Mouse (Mus musculus) forebrain, embryonic 14.5 days (tissue): ENCODE results near the gene Mad1l1. TPM values are rescaled to one million over a fixed set of nuclear protein-coding genes. Genes with fewer than 3 reads are reported as not detected.

Experiments used
- ATAC-seq: fragments of 200-750 bp; cut with Nextera tagmentation; 2 replicates; pipeline ENCODE4 v1.8.0; 2017; ENCODE audit warnings: mild to moderate bottlenecking, moderate library complexity
- DNase-seq: peaks from one replicate; pipeline ENCODE4 v3.0.0-alpha.2; 2015; ENCODE audit warnings: low spot score
- H3K27ac ChIP-seq: fragments of 300-500 bp; sonication (generic); 2 replicates; pipeline ENCODE4 v1.5.1; 2014; ENCODE audit warnings: low read depth, mild to moderate bottlenecking, control low read depth, low read length, moderate library complexity
- H3K27me3 ChIP-seq: fragments of 300-500 bp; sonication (generic); replicated peaks from 2 replicates; pipeline ENCODE4 v1.6.1; 2014; ENCODE audit warnings: low read length, control low read depth, mixed read lengths; ENCODE audit not compliant: control insufficient read depth, insufficient read depth
- H3K36me3 ChIP-seq: fragments of 300-500 bp; sonication (generic); 2 replicates; pipeline ENCODE4 v1.6.1; 2014; ENCODE audit warnings: low read length, control low read depth; ENCODE audit not compliant: control insufficient read depth, insufficient read depth
- H3K4me1 ChIP-seq: fragments of 300-500 bp; sonication (generic); 2 replicates; pipeline ENCODE4 v1.6.1; 2014; ENCODE audit warnings: antibody characterized with exemption, low read length, control low read depth; ENCODE audit not compliant: control insufficient read depth, insufficient read depth
- H3K4me2 ChIP-seq: fragments of 300-500 bp; sonication (generic); 2 replicates; pipeline ENCODE4 v1.6.1; 2014; ENCODE audit warnings: mild to moderate bottlenecking, control low read depth, low read length
- H3K4me3 ChIP-seq: fragments of 300-500 bp; sonication (generic); 2 replicates; pipeline ENCODE4 v1.5.1; 2014; ENCODE audit warnings: low read depth, low read length, control low read depth
- H3K9ac ChIP-seq: fragments of 300-500 bp; sonication (generic); 2 replicates; pipeline ENCODE4 v1.6.1; 2014; ENCODE audit warnings: mild to moderate bottlenecking, low read length, control low read depth, moderate library complexity
- H3K9me3 ChIP-seq: fragments of 300-500 bp; sonication (generic); replicated peaks from 2 replicates; pipeline ENCODE4 v1.6.1; 2016; ENCODE audit warnings: low read length, control low read depth, mixed read lengths; ENCODE audit not compliant: control insufficient read depth
- WGBS: fragments of 180-500 bp; shearing (Covaris S2); extraction: QIAGEN DNeasy Blood & Tissue Kit; methylation state at CpG from one replicate; pipeline ENCODE4 v1.1.7; 2014; 5-methylcytosine and 5-hydroxymethylcytosine counted together
- polyA plus RNA-seq: library from polyadenylated mRNA; unstranded; fragments of >200 nt; fragmentation: Nextera tagmentation; extraction: Ambion mirVana; gene quantifications from 2 replicates; pipeline ENCODE4 v1.2.1, GENCODE M21; 2014

Gene Mad1l1
- polyA plus RNA-seq, 1 experiment from 2014 or later = 29.2 TPM

DNA sequence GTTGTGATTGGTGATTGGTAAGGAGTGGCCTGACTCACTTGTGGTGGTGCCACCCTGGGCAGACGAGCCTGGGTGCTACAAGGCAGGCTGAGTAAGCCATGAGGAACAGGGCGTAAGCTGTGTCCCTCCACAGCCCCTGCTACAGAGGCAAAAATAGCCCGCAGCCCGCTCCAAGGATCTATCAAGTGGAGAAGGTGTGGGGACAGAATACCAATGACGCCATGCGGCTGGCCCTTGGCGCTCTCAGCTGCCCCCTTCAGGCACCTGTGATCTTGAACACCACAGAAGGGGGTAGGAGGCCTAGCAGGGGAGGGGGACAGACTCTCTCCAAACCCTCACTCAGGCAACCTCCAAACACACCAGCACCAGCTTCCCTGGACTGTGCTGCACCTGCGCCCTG, 15.3 kb downstream of the Mad1l1 start:
- no peaks in the 10 kb centered on the region for H3K27me3 ChIP-seq
- H3K4me2 ChIP-seq = no peak overlapping the region
- no peak overlapping the region for H3K4me3 ChIP-seq
- no peak overlapping the region for H3K9ac ChIP-seq
- WGBS = 86% methylated on average over 8 of the region's 8 CpGs
- H3K36me3 ChIP-seq = peaks cover 74% of the 10 kb centered on the region
- H3K4me1 ChIP-seq = no peaks in the 10 kb centered on the region
- ATAC-seq (no peak), DNase-seq (no peak)
- H3K27ac ChIP-seq = no peak overlapping the region
- H3K9me3 ChIP-seq = no peaks in the 10 kb centered on the region

DNA sequence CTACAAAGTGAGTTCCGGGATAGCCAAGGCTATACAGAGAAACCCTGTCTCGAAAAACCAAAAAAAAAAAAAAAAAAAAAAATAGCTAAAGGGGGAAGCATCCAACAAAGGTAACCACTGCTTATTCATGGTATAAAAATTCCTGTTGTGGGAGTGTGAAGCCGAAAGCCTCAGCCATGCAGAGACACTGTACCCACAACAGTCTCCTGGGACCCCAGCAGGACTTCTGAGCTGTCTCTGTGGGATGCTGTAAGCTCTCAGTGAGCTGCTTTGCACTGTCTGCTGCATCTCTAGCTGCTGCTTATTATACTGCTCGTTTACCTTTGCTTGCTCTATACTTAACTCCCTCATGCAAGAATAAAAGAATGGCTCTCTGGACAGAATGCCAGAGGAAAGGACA, 23.1 kb downstream of the Mad1l1 start:
- Histone ChIP-seq H3K9me3 (no peaks in the 10 kb centered on the region), H3K9ac (no peak overlapping the region), H3K27ac (no peak overlapping the region), H3K27me3 (no peaks in the 10 kb centered on the region), H3K4me1 (no peaks in the 10 kb centered on the region), H3K4me3 (no peak overlapping the region), H3K36me3 (peaks cover 69% of the 10 kb centered on the region), H3K4me2 (no peak overlapping the region)
- DNase-seq (no peak), ATAC-seq (no peak)
- WGBS = 76% methylated on average over 4 of the region's 4 CpGs

DNA sequence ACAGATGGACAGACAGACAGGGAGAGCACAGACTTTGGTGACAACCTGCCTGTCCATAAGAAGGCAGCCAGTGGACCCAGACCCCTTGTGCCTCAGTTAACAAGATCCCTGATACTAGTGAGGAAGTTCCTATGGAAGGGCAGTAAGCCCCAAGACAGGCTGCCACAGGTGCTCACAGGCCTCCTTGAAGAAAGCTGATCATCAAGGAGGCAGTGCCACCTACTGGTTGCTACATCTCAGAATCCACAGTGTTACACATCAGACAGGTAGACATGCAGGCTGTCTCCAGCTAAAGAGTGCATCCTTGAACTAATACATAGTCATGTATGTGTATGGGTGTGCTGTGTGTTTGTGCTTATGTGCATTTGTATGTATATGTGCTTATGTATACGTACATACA, 29.2 kb downstream of the Mad1l1 start:
- Histone ChIP-seq H3K27ac (no peak overlapping the region), H3K9me3 (no peaks in the 10 kb centered on the region), H3K4me1 (no peaks in the 10 kb centered on the region), H3K4me3 (no peak overlapping the region), H3K27me3 (no peaks in the 10 kb centered on the region), H3K9ac (no peak overlapping the region), H3K4me2 (no peak overlapping the region), H3K36me3 (peaks cover 46% of the 10 kb centered on the region)
- WGBS = 69% methylated on average over 1 of the region's 1 CpGs
- peak; percentile 88 for DNase-seq
- ATAC-seq = peak; percentile 67

DNA sequence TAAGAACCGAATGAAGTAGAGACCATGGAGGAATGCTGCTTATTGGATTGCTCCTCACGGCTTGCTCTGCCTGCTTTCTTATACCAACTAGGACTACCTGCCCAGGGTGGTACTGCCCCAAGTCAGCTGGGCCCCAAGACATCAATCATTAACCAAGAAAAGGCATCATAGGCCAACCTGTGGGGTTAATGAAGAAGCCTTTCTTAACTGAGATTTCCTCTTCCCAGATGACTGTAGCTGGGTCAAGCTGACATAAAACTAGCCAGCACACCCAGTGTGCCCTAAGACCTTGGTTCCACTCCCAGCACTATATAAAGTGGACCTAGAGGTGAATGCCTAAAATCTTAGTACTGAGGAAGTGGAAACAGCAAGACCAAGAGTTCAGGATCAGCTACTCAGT, 32.2 kb downstream of the Mad1l1 start:
- no peak for DNase-seq
- H3K27ac ChIP-seq = no peak overlapping the region
- H3K4me1 ChIP-seq = no peaks in the 10 kb centered on the region
- no peaks in the 10 kb centered on the region for H3K9me3 ChIP-seq
- no peaks in the 10 kb centered on the region for H3K27me3 ChIP-seq
- no peak overlapping the region for H3K9ac ChIP-seq
- H3K4me3 ChIP-seq = no peak overlapping the region
- H3K4me2 ChIP-seq = no peak overlapping the region
- WGBS = 96% methylated on average over 2 of the region's 2 CpGs
- no peak for ATAC-seq
- H3K36me3 ChIP-seq = peaks cover 25% of the 10 kb centered on the region

DNA sequence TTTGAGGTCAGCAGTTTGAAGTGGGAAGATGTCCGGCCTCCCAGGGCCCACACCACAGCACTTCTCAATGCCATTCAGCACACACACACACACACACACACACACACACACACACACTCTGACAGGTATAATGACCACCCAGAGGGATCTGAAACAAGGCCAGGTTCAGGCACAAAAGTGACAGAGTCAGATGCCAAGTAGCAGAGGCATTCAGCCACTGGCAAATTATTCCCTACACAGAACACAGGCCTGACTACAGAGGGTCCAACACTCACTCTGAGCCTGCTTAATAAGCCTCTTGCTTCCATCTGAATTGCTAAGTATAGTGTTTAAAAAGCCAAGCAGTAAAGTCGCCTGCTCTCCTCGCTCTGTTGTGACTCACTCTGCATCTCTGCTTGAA, 33.1 kb downstream of the Mad1l1 start:
- Histone ChIP-seq H3K27me3 (no peaks in the 10 kb centered on the region), H3K4me1 (no peaks in the 10 kb centered on the region), H3K4me2 (no peak overlapping the region), H3K36me3 (peaks cover 24% of the 10 kb centered on the region), H3K9me3 (no peaks in the 10 kb centered on the region), H3K4me3 (no peak overlapping the region), H3K9ac (no peak overlapping the region), H3K27ac (no peak overlapping the region)
- WGBS = 49% methylated on average over 3 of the region's 3 CpGs
- DNase-seq (peak; percentile 43), ATAC-seq (no peak)

DNA sequence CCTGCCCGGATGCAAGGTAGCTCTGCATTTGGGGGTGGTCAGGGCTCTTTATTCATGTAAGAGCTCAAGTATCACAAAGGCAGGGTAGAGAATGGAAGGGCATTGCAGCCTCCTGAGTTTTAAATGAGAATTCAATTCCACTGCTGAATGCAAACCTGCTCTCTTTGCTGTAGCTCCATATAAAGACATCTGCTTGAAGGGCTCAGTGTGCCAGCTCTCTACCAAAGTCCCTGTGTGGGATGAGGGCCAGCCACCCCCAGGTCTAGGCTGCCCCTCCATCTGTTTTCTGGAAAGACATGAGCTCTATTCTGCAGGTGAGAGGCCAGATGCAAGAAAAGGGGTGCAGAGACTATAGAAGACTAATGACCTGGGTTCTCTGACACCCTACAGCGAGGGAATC, 36.6 kb downstream of the Mad1l1 start:
- Histone ChIP-seq H3K27me3 (no peaks in the 10 kb centered on the region), H3K4me2 (no peak overlapping the region), H3K9ac (no peak overlapping the region), H3K27ac (no peak overlapping the region), H3K36me3 (peaks cover 14% of the 10 kb centered on the region; the same call in 1 of the 2 replicates), H3K4me1 (0 out of 2 replicates have a peak, but pooled peaks cover 3% of the 10 kb centered on the region), H3K9me3 (no peaks in the 10 kb centered on the region), H3K4me3 (no peak overlapping the region)
- ATAC-seq (no peak), DNase-seq (no peak)
- 78% methylated on average over 2 of the region's 2 CpGs for WGBS

DNA sequence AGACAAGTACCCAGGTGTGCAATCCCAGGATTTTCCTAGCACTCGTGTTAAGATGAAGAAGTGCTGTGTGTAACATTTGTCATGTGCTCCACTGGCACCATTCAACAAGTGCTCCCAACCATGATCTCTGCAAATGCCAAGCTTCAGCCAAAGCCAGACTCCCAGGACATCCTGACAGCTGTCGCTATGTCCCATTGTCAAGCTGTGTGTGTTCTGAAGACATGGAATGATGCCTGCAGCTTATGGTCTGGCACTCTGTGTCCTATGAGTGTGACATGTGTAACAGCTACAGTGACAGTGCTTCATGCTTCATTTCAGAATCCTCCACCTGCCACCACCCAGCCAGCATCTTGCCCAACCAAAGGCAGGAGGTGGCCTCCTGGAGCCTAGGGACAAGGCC, 37.3 kb downstream of the Mad1l1 start:
- no peak overlapping the region for H3K4me3 ChIP-seq
- no peak overlapping the region for H3K9ac ChIP-seq
- 0 out of 2 replicates have a peak, but pooled peaks cover 3% of the 10 kb centered on the region for H3K4me1 ChIP-seq
- H3K4me2 ChIP-seq = no peak overlapping the region
- 90% methylated on average over 2 of the region's 2 CpGs for WGBS
- no peaks in the 10 kb centered on the region for H3K9me3 ChIP-seq
- DNase-seq (no peak), ATAC-seq (no peak)
- H3K27ac ChIP-seq = no peak overlapping the region
- H3K36me3 ChIP-seq = peaks cover 9% of the 10 kb centered on the region; the same call in 1 of the 2 replicates
- no peaks in the 10 kb centered on the region for H3K27me3 ChIP-seq

DNA sequence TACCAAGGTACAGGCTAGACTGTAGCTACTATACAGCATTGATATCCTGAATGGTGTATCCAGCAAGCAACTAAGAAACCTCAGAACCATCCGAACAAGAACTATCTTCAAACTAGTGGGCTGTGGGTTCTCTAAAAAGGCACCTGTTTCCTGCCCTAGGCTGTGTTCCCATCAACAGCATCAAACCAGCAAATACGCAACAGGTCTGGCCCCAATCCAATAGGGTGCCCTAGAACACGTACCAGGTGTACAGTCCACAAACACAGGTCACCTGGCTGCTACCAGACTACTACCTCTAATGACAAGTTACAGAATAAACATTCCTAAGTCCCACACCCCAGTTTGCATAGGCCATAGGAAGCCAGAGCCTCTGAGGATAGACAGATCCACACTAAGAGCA, 38.5 kb downstream of the Mad1l1 start:
- 100% methylated on average over 3 of the region's 3 CpGs for WGBS
- no peak overlapping the region for H3K27ac ChIP-seq

DNA sequence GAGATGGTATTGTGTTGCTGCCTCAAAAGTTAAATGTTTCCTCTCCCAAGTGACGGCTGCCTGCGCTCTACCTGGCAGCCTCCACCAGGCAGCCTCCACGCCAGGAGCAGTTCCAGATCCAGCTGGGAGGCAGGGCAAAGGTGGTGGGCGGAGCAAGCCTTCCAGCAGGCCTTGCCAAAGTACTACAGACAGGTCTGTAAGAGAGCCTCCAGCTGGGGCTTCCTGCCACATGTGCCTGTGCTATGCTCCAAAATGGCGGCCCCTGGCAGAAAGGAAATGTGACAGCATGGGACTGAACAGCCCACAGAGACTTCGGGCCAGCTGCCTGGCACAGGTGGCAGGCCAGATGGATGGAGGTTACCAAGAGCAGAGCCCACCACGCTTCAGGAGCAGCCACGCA, 39.0 kb downstream of the Mad1l1 start:
- 0 out of 2 replicates have a peak, but pooled peaks cover 3% of the 10 kb centered on the region for H3K4me1 ChIP-seq
- no peak for ATAC-seq
- H3K36me3 ChIP-seq = 0 out of 2 replicates have a peak, but pooled peaks cover 15% of the 10 kb centered on the region
- H3K27ac ChIP-seq = no peak overlapping the region
- H3K27me3 ChIP-seq = no peaks in the 10 kb centered on the region
- WGBS = 64% methylated on average over 8 of the region's 8 CpGs
- peak; percentile 48 for DNase-seq
- no peaks in the 10 kb centered on the region for H3K9me3 ChIP-seq
- no peak overlapping the region for H3K4me2 ChIP-seq
- no peak overlapping the region for H3K9ac ChIP-seq
- H3K4me3 ChIP-seq = no peak overlapping the region

More for the DNA sequence above, 38.5 kb downstream of the Mad1l1 start:
- H3K9ac ChIP-seq = no peak overlapping the region
- H3K36me3 ChIP-seq = 0 out of 2 replicates have a peak, but pooled peaks cover 15% of the 10 kb centered on the region
- no peak overlapping the region for H3K4me2 ChIP-seq
- H3K4me3 ChIP-seq = no peak overlapping the region
- 0 out of 2 replicates have a peak, but pooled peaks cover 3% of the 10 kb centered on the region for H3K4me1 ChIP-seq
- H3K27me3 ChIP-seq = no peaks in the 10 kb centered on the region
- DNase-seq (no peak), ATAC-seq (no peak)
- no peaks in the 10 kb centered on the region for H3K9me3 ChIP-seq
